Comparison of ENCODE assay signal across 28 mouse cellular contexts in the genomic region with DNA sequence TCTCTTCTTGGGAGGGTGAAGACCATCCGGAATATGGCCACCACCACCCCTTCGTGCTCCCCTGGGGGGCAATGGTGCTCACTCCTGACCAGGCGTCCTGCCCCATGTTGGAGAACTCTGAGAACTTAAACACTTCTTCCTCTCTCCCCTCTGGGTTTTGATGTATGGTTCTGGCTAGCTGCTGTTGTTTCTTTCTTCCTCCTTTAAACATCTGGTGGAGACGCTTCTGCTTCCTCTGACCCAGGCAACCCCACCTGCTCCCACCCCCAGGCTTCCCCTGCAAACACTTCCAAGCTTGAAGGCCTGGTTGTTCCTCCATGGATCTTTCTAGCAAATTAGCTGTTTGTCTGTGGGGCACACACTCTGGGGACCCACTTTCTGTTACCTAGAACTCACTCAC.
DNase-seq lines count a peak whose midpoint lies in the region; TF ChIP-seq lines count a peak whose summit lies in the region.
"Had no signal": no experiment of that assay in that cellular context is flagged by ENCODE, and none has a peak within 500 bp of the region (broad histone marks: within the 10 kb centered on the region; RNA-seq: fewer than 3 reads in every experiment).

No protein-coding gene starts in this region.

- DNase-seq in gastrocnemius, adult 2 months: no peak
- no peak for DNase-seq in gastrocnemius, postnatal 4 days (ENCODE audit: low spot score in 2 of 2)
- DNase-seq in thymus, adult 2 months: no peak
- no peak for DNase-seq in thymus, postnatal 4 days
- peak; percentile 14 for DNase-seq in skeletal muscle tissue, adult 2 months (ENCODE audit: low read depth, low spot score)
- no peak for DNase-seq in lung, adult 18-20 months
- DNase-seq: adrenal gland, adult 2 months; adrenal gland, postnatal 36 days; cerebellum, adult 9-10 months; cerebellum, postnatal 36 days; embryo, embryonic 11 days; heart, postnatal 10 days; kidney, adult 9 months; kidney, postnatal 10 days; liver; lung, postnatal 36 days; right cerebral cortex, postnatal 4 days had no signal

- no peak for TF ChIP-seq POLR2A in thymus, adult 2 months (IDR thresholded peaks at IDR 0.05; ENCODE audit: control insufficient read depth, extremely low read depth, insufficient read depth, low read length, poor library complexity)
- no peak for TF ChIP-seq POLR2A in bone marrow, adult 2 months (IDR thresholded peaks at IDR 0.05; ENCODE audit: borderline replicate concordance, control insufficient read depth, low read depth, low read length)

- intact Hi-C loops in gastrocnemius, adult 2 months (cut with DNase I): no loop called here

- H3K27ac ChIP-seq in gastrocnemius, adult 2 months: peak overlapping the region; percentile 56
- peak overlapping the region; percentile 55 for H3K27ac ChIP-seq in thymus, adult 2 months (ENCODE audit: control insufficient read depth, insufficient read depth, low read length)
- H3K27ac ChIP-seq in bone marrow, adult 2 months (ENCODE audit: control insufficient read depth, insufficient read depth, low read depth, low read length, poor library complexity): peak overlapping the region; percentile 9; the same call in 1 of the 2 replicates
- H3K27ac ChIP-seq: embryonic facial prominence, embryonic 13.5 days; forebrain, embryonic 10.5 days; forebrain, embryonic 15.5 days; heart, embryonic 13.5 days; hindbrain, embryonic 14.5 days; liver, embryonic 15.5 days; midbrain, embryonic 13.5 days; neural tube, embryonic 13.5 days had no signal

- 51% methylated on average over 4 of the region's 4 CpGs for WGBS in thymus, adult 2 months
- WGBS in bone marrow, adult 2 months: 42% methylated on average over 4 of the region's 4 CpGs

- TF ChIP-seq CTCF in gastrocnemius, adult 2 months (IDR thresholded peaks at IDR 0.05): no peak
- TF ChIP-seq CTCF in thymus, adult 2 months (IDR thresholded peaks at IDR 0.05; ENCODE audit: borderline replicate concordance, control insufficient read depth, extremely low read depth, insufficient read depth, low read length, poor library complexity): no peak
- TF ChIP-seq CTCF in bone marrow, adult 2 months (IDR thresholded peaks at IDR 0.05; ENCODE audit: control insufficient read depth, insufficient read depth, low read length): no peak

- no peak overlapping the region for H3K4me3 ChIP-seq in gastrocnemius, adult 2 months
- H3K4me3 ChIP-seq in thymus, adult 2 months (ENCODE audit: control insufficient read depth, insufficient read depth, low read length): no peak overlapping the region
- no peak overlapping the region for H3K4me3 ChIP-seq in bone marrow, adult 2 months (replicated peaks; ENCODE audit: control insufficient read depth, low read depth, low read length)
- H3K4me3 ChIP-seq: embryonic facial prominence, embryonic 13.5 days; forebrain, embryonic 10.5 days; forebrain, embryonic 15.5 days; heart, embryonic 13.5 days; liver, embryonic 15.5 days; megakaryocyte, embryonic 14.5 days; midbrain, embryonic 13.5 days; neural tube, embryonic 13.5 days had no signal

- no peaks in the 10 kb centered on the region for H3K36me3 ChIP-seq in thymus, adult 2 months (ENCODE audit: control insufficient read depth, insufficient read depth, low read length)
- H3K36me3 ChIP-seq: embryonic facial prominence, embryonic 13.5 days; forebrain, embryonic 10.5 days; forebrain, embryonic 15.5 days; heart, embryonic 13.5 days; liver, embryonic 15.5 days; midbrain, embryonic 13.5 days; neural tube, embryonic 13.5 days had no signal

- peaks cover 33% of the 10 kb centered on the region for H3K4me1 ChIP-seq in thymus, adult 2 months (replicated peaks; ENCODE audit: control insufficient read depth, insufficient read depth, low read length)
- H3K4me1 ChIP-seq in bone marrow, adult 2 months (ENCODE audit: control insufficient read depth, insufficient read depth, low read length): peaks cover 3% of the 10 kb centered on the region
- H3K4me1 ChIP-seq: embryonic facial prominence, embryonic 13.5 days; forebrain, embryonic 15.5 days; liver, embryonic 15.5 days; midbrain, embryonic 13.5 days; neural tube, embryonic 13.5 days had no signal

- no peaks in the 10 kb centered on the region for H3K27me3 ChIP-seq in thymus, adult 2 months (ENCODE audit: control insufficient read depth, insufficient read depth, low read length)
- H3K27me3 ChIP-seq: CH12.LX; embryonic facial prominence, embryonic 13.5 days; forebrain, embryonic 15.5 days; heart, embryonic 13.5 days; liver, embryonic 15.5 days; midbrain, embryonic 13.5 days; neural tube, embryonic 13.5 days had no signal
